Mouse (Mus musculus): ENCODE results near the gene R3hdm2. TPM values are rescaled to one million over a fixed set of nuclear protein-coding genes. Genes with fewer than 3 reads are reported as not detected.

Gene R3hdm2
- polyA plus RNA-seq, 1 experiment from 2014 or later = 58.8 TPM

DNA sequence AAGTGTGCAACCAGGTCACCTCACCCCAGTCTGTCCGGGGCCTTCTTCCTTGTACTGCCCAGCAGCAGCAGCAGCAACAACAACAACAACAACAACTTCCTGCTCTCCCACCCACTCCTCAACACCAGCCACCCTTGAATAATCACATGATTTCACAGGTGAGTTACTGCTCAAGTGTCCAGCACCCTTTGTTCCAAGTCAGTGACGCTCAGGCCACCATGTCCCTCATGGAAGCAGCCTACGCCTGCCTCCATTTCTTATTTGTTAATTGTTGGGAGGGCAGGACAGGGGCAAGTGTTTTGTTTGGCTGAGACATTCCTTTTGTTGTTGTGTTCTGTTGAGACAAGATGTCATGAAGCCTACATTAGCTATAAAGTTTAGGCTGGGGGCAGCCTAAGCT is 96.4 kb downstream of the R3hdm2 start:
- H3K4me1 ChIP-seq = peaks cover 4% of the 10 kb centered on the region; the same call in 1 of the 2 replicates
- H3K36me3 ChIP-seq = peaks cover 59% of the 10 kb centered on the region
- H3K4me3 ChIP-seq = no peak overlapping the region
- H3K4me2 ChIP-seq = no peak overlapping the region
- ATAC-seq (ENCODE audit: insufficient number of reproducible peaks, insufficient read depth, low FRiP score, low TSS enrichment, low read depth) = no peak
- WGBS = 83% methylated on average over 3 of the region's 3 CpGs
- no peaks in the 10 kb centered on the region for H3K27me3 ChIP-seq
- H3K9ac ChIP-seq = no peak overlapping the region
- no peaks in the 10 kb centered on the region for H3K9me3 ChIP-seq
- no peak overlapping the region for H3K27ac ChIP-seq

GRCm38 (mm10) chr10:127477301-127477700 is 97.2 kb downstream of the R3hdm2 start:
- Histone ChIP-seq H3K27me3 (no peaks in the 10 kb centered on the region), H3K4me3 (no peak overlapping the region), H3K4me1 (no peaks in the 10 kb centered on the region), H3K36me3 (peaks cover 58% of the 10 kb centered on the region), H3K9me3 (no peaks in the 10 kb centered on the region), H3K27ac (no peak overlapping the region), H3K4me2 (no peak overlapping the region), H3K9ac (no peak overlapping the region)
- WGBS = 81% methylated on average over 7 of the region's 7 CpGs
- no peak for ATAC-seq (ENCODE audit: insufficient number of reproducible peaks, insufficient read depth, low FRiP score, low TSS enrichment, low read depth)

DNA sequence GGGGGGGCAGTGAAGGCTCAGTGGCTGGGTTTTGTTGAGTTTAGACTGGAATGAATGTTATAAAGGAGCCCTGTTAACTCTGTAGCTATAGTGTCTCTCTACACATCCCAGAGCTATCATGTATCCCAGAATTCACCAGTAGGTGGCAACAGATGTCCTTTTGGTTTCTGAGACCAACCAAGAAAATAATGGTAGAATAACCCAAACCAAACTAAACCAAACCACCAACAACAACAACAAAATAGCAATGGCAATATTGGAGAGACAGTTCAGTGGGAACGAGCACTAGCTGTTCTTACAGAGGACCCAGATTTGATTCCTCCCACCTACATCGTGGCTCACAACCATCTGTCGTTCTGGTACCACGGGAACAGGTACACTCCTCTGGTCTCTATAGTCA is 99.0 kb downstream of the R3hdm2 start:
- no peak for ATAC-seq (ENCODE audit: insufficient number of reproducible peaks, insufficient read depth, low FRiP score, low TSS enrichment, low read depth)
- 93% methylated on average over 4 of the region's 4 CpGs for WGBS
- Histone ChIP-seq H3K4me3 (no peak overlapping the region), H3K27me3 (no peaks in the 10 kb centered on the region), H3K36me3 (peaks cover 60% of the 10 kb centered on the region), H3K4me1 (no peaks in the 10 kb centered on the region), H3K4me2 (no peak overlapping the region), H3K27ac (no peak overlapping the region), H3K9me3 (no peaks in the 10 kb centered on the region), H3K9ac (no peak overlapping the region)

DNA sequence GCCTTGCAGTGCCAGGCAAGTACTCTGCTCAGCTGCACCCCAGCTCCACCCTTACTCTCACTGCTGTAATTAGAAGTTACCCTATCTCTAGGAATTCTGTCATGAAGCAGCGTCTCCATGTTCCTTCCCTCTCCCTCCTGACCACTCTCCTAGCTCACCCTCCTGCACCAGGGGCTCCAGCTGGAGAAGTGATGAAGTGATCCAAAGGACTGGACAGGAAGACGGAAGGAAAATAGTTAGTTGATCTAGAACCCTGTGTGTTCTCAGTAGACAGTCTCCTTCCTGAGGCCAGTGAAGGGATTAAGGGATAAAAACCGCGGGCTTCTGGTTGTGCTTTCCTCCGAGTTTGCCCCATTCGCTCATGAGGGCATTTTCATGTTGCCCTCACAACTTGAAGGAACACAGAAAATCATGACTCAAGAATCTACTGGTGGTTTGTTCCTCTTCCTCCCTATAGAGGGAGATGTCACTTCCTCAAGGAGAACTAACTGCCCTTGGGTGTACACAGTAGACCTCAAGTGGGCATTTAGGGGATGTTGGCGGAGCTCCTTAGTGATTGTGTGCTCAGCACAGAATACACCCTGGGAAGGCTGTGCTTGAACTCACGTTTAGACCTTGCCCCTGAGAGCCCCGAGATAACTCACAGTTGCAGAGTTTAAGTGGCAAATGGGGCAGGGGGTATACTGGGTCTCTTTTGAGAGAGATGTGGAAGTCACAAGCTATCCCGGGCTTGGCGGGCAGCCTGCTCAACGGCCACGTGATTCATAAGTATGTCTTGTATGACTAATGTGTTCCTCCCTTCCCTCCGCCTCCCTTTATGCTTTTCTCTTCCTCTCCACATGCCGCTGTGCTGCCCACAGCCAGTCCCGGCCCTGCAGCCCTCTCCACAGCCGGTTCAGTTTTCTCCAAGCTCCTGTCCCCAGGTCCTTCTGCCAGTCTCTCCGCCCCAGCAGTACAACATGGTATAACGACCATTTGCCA is 101.0 kb downstream of the R3hdm2 start:
- Histone ChIP-seq H3K36me3 (peaks cover 67% of the 10 kb centered on the region), H3K9ac (no peak overlapping the region), H3K9me3 (no peaks in the 10 kb centered on the region), H3K4me2 (no peak overlapping the region), H3K27ac (no peak overlapping the region; the same call in 1 of the 2 replicates), H3K4me3 (no peak overlapping the region), H3K4me1 (no peaks in the 10 kb centered on the region), H3K27me3 (no peaks in the 10 kb centered on the region)
- ATAC-seq (ENCODE audit: insufficient number of reproducible peaks, insufficient read depth, low FRiP score, low TSS enrichment, low read depth) = no peak
- WGBS = 85% methylated on average over 19 of the region's 19 CpGs

GRCm38 (mm10) chr10:127485235-127485634 is 105.1 kb downstream of the R3hdm2 start:
- ATAC-seq (ENCODE audit: insufficient number of reproducible peaks, insufficient read depth, low FRiP score, low TSS enrichment, low read depth) = no peak
- no peak overlapping the region for H3K4me2 ChIP-seq
- H3K27ac ChIP-seq = no peak overlapping the region
- peaks cover 85% of the 10 kb centered on the region for H3K36me3 ChIP-seq
- WGBS = 90% methylated on average over 10 of the region's 10 CpGs
- no peak overlapping the region for H3K9ac ChIP-seq
- no peak overlapping the region for H3K4me3 ChIP-seq
- 0 out of 2 replicates have a peak, but pooled peaks cover 2% of the 10 kb centered on the region for H3K4me1 ChIP-seq
- H3K9me3 ChIP-seq = no peaks in the 10 kb centered on the region
- H3K27me3 ChIP-seq = no peaks in the 10 kb centered on the region

GRCm38 (mm10) chr10:127488856-127489255 is 108.7 kb downstream of the R3hdm2 start:
- Histone ChIP-seq H3K27ac (no peak overlapping the region), H3K4me2 (no peak overlapping the region), H3K27me3 (no peaks in the 10 kb centered on the region), H3K4me1 (peaks cover 6% of the 10 kb centered on the region), H3K4me3 (no peak overlapping the region), H3K36me3 (peaks cover 92% of the 10 kb centered on the region), H3K9ac (no peak overlapping the region), H3K9me3 (no peaks in the 10 kb centered on the region)
- 83% methylated on average over 7 of the region's 7 CpGs for WGBS
- no peak for ATAC-seq (ENCODE audit: insufficient number of reproducible peaks, insufficient read depth, low FRiP score, low TSS enrichment, low read depth)

DNA sequence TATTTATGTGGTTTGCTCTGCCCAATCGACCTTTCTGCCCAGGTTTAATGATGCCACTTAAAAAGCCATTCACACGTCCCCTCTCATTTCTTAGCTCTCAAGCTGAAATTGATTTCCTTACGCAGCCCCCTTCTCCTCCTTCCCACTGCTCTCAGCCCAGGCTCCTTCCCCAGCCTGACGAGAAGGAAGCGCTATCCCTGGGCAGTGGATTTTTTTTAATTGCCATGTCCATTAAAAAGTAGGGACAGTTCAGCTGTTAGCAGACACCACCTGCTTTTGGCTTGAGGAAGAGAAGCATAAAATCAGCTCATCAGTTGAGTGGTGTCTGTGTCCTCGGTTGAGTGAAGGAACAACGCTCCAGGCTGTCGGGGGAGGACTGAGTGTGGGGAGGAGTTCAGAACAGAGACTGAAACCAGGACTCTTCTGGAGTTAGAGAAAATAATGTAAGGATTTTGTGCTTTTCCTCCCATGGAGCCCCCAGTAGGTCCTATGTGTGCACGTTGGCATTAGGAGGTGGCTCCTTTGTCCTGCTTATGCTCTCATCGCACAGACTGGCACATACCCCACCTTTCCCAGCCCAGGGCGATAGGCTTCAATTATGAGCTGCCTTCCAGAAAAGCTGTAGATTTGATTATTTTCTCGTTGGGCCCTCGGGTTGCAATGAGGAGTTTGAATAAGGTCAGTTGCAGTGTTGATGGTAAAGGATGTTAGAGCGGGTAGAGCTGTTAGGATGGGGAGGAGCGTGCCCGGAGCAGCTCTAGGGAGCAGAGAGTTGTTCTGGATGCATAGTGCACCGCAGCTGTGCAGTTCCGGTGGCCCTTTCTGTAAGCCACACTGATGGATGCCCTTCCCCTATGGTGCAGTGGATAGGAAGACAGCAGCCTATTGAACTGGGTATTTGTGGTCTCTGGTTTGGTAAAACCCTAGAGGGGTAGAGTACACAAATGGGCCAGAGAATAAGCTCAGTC is 110.3 kb downstream of the R3hdm2 start:
- Histone ChIP-seq H3K27me3 (no peaks in the 10 kb centered on the region), H3K27ac (no peak overlapping the region), H3K4me2 (no peak overlapping the region), H3K9me3 (no peaks in the 10 kb centered on the region; the same call in 1 of the 2 replicates), H3K4me1 (peaks cover 6% of the 10 kb centered on the region), H3K9ac (peak overlapping the region; percentile 36; the same call in 1 of the 2 replicates), H3K36me3 (peaks cover 92% of the 10 kb centered on the region), H3K4me3 (no peak overlapping the region)
- ATAC-seq (ENCODE audit: insufficient number of reproducible peaks, insufficient read depth, low FRiP score, low TSS enrichment, low read depth) = no peak
- WGBS = 71% methylated on average over 18 of the region's 18 CpGs

- no peak overlapping the region for H3K4me2 ChIP-seq
- peaks cover 6% of the 10 kb centered on the region for H3K4me1 ChIP-seq
- H3K4me3 ChIP-seq = no peak overlapping the region
- H3K27me3 ChIP-seq = no peaks in the 10 kb centered on the region
- no peak overlapping the region for H3K9ac ChIP-seq
- peaks cover 92% of the 10 kb centered on the region for H3K36me3 ChIP-seq
- ATAC-seq (ENCODE audit: insufficient number of reproducible peaks, insufficient read depth, low FRiP score, low TSS enrichment, low read depth) = no peak
- H3K27ac ChIP-seq = no peak overlapping the region
- WGBS = 75% methylated on average over 8 of the region's 8 CpGs
- no peaks in the 10 kb centered on the region; the same call in 1 of the 2 replicates for H3K9me3 ChIP-seq
Measured at GRCm38 (mm10) chr10:127491128-127491512, 111.0 kb downstream of the R3hdm2 start.

DNA sequence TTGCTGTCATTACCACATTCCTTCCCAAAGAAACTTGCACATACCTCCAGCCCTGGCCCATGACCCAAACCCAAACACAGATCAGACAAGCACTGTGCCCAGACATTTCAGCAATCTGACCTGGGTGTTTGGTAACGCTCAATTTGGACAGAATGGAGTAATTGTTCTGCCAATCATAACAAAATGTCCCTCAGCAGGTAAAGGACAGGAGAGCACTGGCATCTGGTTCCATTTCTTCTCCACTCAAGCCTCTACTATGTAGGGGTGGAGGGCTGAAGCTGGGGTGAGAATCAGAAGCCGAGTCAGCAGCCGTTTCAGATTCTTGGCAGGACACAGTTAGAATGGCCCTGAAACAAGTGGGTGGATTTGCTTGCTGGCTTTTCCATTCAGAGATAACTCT is 112.0 kb downstream of the R3hdm2 start:
- no peak overlapping the region for H3K27ac ChIP-seq
- H3K27me3 ChIP-seq = no peaks in the 10 kb centered on the region
- no peak for ATAC-seq (ENCODE audit: insufficient number of reproducible peaks, insufficient read depth, low FRiP score, low TSS enrichment, low read depth)
- H3K9ac ChIP-seq = no peak overlapping the region
- H3K4me3 ChIP-seq = no peak overlapping the region
- H3K9me3 ChIP-seq = no peaks in the 10 kb centered on the region; the same call in 1 of the 2 replicates
- no peak overlapping the region for H3K4me2 ChIP-seq
- WGBS = 74% methylated on average over 3 of the region's 3 CpGs
- peaks cover 93% of the 10 kb centered on the region for H3K36me3 ChIP-seq
- peaks cover 6% of the 10 kb centered on the region for H3K4me1 ChIP-seq

GRCm38 (mm10) chr10:127496156-127496555 is 116.0 kb downstream of the R3hdm2 start:
- Histone ChIP-seq H3K36me3 (peaks cover 92% of the 10 kb centered on the region), H3K4me2 (no peak overlapping the region), H3K4me1 (no peaks in the 10 kb centered on the region), H3K27me3 (no peaks in the 10 kb centered on the region), H3K27ac (no peak overlapping the region), H3K4me3 (no peak overlapping the region), H3K9ac (no peak overlapping the region), H3K9me3 (no peaks in the 10 kb centered on the region; the same call in 1 of the 2 replicates)
- WGBS = 89% methylated on average over 3 of the region's 3 CpGs
- no peak for ATAC-seq (ENCODE audit: insufficient number of reproducible peaks, insufficient read depth, low FRiP score, low TSS enrichment, low read depth)

- ATAC-seq (ENCODE audit: insufficient number of reproducible peaks, insufficient read depth, low FRiP score, low TSS enrichment, low read depth) = no peak
- H3K27ac ChIP-seq = no peak overlapping the region
- H3K27me3 ChIP-seq = no peaks in the 10 kb centered on the region
- H3K36me3 ChIP-seq = peaks cover 61% of the 10 kb centered on the region
- no peaks in the 10 kb centered on the region for H3K4me1 ChIP-seq
- H3K9ac ChIP-seq = no peak overlapping the region
- H3K4me3 ChIP-seq = no peak overlapping the region
- H3K9me3 ChIP-seq = no peaks in the 10 kb centered on the region; the same call in 1 of the 2 replicates
- 75% methylated on average over 5 of the region's 5 CpGs for WGBS
- no peak overlapping the region for H3K4me2 ChIP-seq
Measured at GRCm38 (mm10) chr10:127499516-127499915, 119.4 kb downstream of the R3hdm2 start.

Measured in embryonic facial prominence, embryonic 13.5 days (tissue).